Mouse (Mus musculus) brain, embryonic 14.5 days (tissue): ENCODE data around the gene Zkscan14.
A peak's percentile ranks its signal among the peaks of the same experiment; 100 is the strongest.

Experiments used
- CTCF ChIP-seq: fragments of 200-500 bp; IDR thresholded peaks from 2 replicates; pipeline ENCODE4 v1.5.1; 2012; ENCODE audit warnings: inconsistent platforms, mild to moderate bottlenecking, moderate library complexity, borderline replicate concordance; ENCODE audit not compliant: insufficient read depth, insufficient read length; ENCODE audit errors: extremely low read depth
- POLR2A ChIP-seq: fragments of 200-500 bp; IDR thresholded peaks from 2 replicates; pipeline ENCODE4 v1.6.1; 2012; ENCODE audit warnings: mild to moderate bottlenecking, inconsistent platforms, borderline replicate concordance; ENCODE audit not compliant: poor library complexity, insufficient read depth, insufficient read length, severe bottlenecking; ENCODE audit errors: extremely low read depth

DNA sequence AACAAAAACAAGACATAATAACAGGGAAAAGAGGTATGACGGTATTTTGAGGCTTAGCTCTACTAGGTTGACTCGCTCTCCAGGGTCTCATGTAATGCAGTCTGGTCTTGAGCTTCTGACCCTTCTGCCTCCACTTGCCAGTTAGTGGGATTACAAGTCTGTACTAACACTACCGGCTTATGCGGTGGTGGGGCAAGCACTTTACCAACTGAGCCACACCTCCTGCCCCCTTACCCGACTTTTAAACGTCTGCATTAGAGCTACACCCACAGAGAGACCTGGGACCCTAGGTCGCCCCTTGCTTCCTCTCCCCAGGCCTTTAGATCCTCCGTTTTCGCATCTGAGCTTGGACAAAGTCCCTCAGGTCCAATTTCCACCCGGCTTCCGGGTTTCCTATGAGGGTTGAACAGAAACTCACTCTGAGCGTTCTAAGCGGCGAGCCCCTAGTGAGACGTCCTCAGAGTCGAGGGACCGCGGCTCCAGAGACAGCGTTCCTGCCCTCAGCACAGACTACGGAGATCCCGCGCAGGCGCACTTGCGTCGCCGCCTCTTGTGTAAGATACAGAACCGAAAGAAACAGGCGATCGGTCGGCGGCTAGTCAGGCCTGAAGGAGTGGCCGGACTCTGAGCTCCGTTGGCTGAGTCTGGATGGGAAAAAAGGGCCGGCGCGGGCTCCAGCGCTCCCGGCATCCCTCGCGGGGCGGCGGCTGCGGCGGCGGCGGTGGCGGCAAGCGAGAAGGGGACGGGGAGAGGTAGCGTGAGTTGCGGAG, 34.9 kb downstream of the Zkscan14 start, which contains the start of the genes Ptcd1 and Cpsf4:
- no peak for TF ChIP-seq CTCF
- TF ChIP-seq POLR2A = peak; percentile 70
